Mouse (Mus musculus) lung, postnatal 0 days (tissue): ENCODE results near the gene Srebf1.

Experiments
- CTCF ChIP-seq: IDR thresholded peaks from 2 replicates; pipeline ENCODE4 v1.5.1; 2016; ENCODE audit warnings: antibody characterized with exemption, mild to moderate bottlenecking
- EP300 ChIP-seq: IDR thresholded peaks from 2 replicates; pipeline ENCODE4 v1.6.1; 2016; ENCODE audit warnings: antibody characterized with exemption, mild to moderate bottlenecking, control low read depth

GRCm38 (mm10) chr11:60256176-60256681, 33.8 kb upstream of the Srebf1 start:
- TF ChIP-seq CTCF, result no peak
- no peak for TF ChIP-seq EP300
